30 mouse cellular contexts compared by ENCODE assay signal in the genomic region with DNA sequence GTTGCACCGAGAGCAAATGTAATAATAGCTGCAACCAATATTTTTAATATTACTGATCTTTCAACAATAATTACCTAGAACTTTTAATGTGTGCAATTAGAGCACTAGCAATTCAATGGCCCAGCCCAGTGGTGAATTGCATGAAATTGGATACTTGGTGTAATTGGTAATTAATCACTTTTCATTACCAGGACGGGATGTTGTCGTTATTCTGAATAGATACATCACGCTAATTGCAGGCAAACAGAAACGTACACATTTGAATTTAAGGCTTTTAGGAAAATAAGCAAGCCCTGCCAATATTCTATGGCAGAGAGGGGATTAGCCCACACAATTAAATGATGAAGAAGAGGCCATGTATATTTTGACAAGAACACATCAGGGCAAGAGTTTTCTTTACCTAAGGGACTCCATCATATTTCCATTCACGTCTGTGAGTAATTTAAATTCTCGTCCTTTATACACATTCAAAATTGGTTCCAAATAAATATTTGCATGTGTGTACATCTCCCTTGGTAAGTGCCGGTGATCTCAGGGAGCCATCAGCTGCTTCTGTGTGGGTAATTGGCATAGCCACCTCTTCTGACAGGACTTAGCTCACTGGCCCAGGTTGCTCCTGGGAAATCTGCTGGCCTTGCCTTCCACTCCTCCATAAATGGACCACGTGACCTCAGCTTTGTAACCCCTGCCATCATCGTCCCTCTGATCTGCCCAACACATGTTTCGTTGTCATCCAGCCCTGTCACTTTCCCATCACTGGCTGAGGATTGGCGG.
"Had no signal": no experiment of that assay in that cellular context is flagged by ENCODE, and none has a peak within 500 bp of the region (broad histone marks: within the 10 kb centered on the region; RNA-seq: fewer than 3 reads in every experiment).

No protein-coding gene starts in this region.

- H3K4me2 ChIP-seq: limb, embryonic 12.5 days; limb, embryonic 13.5 days; limb, embryonic 15.5 days; liver, embryonic 11.5 days; liver, embryonic 12.5 days; liver, embryonic 13.5 days; liver, embryonic 15.5 days; lung, embryonic 14.5 days; lung, embryonic 15.5 days; midbrain, embryonic 12.5 days; midbrain, embryonic 13.5 days; neural tube, embryonic 12.5 days had no signal

- ATAC-seq: liver, embryonic 12.5 days; liver, postnatal 0 days; lung, postnatal 0 days; midbrain, embryonic 13.5 days; midbrain, embryonic 16.5 days had no signal

- H3K27ac ChIP-seq: limb, embryonic 10.5 days; limb, embryonic 12.5 days; limb, embryonic 13.5 days; limb, embryonic 15.5 days; liver, embryonic 12.5 days; liver, embryonic 13.5 days; liver, embryonic 14.5 days; liver, embryonic 15.5 days; lung, embryonic 15.5 days; macrophage; midbrain, embryonic 10.5 days; midbrain, embryonic 12.5 days; midbrain, embryonic 13.5 days; neural tube, embryonic 12.5 days had no signal

- H3K9ac ChIP-seq: limb, embryonic 12.5 days; limb, embryonic 13.5 days; limb, embryonic 15.5 days; liver, embryonic 12.5 days; liver, embryonic 13.5 days; liver, embryonic 14.5 days; liver, embryonic 15.5 days; liver, postnatal 0 days; lung, embryonic 14.5 days; lung, embryonic 15.5 days; midbrain, embryonic 12.5 days; midbrain, embryonic 13.5 days; neural tube, embryonic 12.5 days had no signal

- H3K9me3 ChIP-seq: limb, embryonic 10.5 days; limb, embryonic 12.5 days; limb, embryonic 13.5 days; limb, embryonic 15.5 days; liver, embryonic 12.5 days; liver, embryonic 13.5 days; liver, embryonic 15.5 days; lung, embryonic 15.5 days; midbrain, embryonic 10.5 days; midbrain, embryonic 12.5 days; midbrain, embryonic 13.5 days; neural tube, embryonic 12.5 days had no signal

- H3K4me3 ChIP-seq: limb, embryonic 10.5 days; limb, embryonic 12.5 days; limb, embryonic 13.5 days; limb, embryonic 15.5 days; liver, embryonic 12.5 days; liver, embryonic 13.5 days; liver, embryonic 15.5 days; lung, embryonic 15.5 days; megakaryocyte, embryonic 14.5 days; midbrain, embryonic 10.5 days; midbrain, embryonic 12.5 days; midbrain, embryonic 13.5 days; myocyte; neural tube, embryonic 12.5 days had no signal

- H3K4me1 ChIP-seq: liver, embryonic 12.5 days; liver, embryonic 13.5 days; liver, embryonic 15.5 days; megakaryocyte, embryonic 14.5 days; midbrain, embryonic 10.5 days; midbrain, embryonic 12.5 days had no signal

- H3K27me3 ChIP-seq: liver, embryonic 13.5 days; liver, embryonic 15.5 days; lung, embryonic 15.5 days had no signal

- DNase-seq: left cerebral cortex, postnatal 4 days; liver; liver, embryonic 13.5 days; liver, postnatal 0 days; lung, adult 18-20 months; lung, adult 2 months; lung, embryonic 14.5 days; lung, postnatal 10 days; lung, postnatal 14 days; lung, postnatal 36 days; lung, postnatal 4 days; midbrain, embryonic 14.5 days had no signal

- H3K36me3 ChIP-seq: limb, embryonic 10.5 days; limb, embryonic 12.5 days; limb, embryonic 13.5 days; limb, embryonic 15.5 days; liver, embryonic 12.5 days; liver, embryonic 13.5 days; liver, embryonic 15.5 days; lung, embryonic 15.5 days; midbrain, embryonic 10.5 days; midbrain, embryonic 12.5 days; midbrain, embryonic 13.5 days; neural tube, embryonic 12.5 days had no signal
